Mouse (Mus musculus) ovary, adult 18-20 months (tissue): ENCODE measurements around the gene Olfr1039.
"Not testable (repeated sequence)": the region's sequence is repeated elsewhere in the genome, so short reads cannot be mapped to it uniquely, and the experiment has no call there.

Source experiments
- DNase-seq: peaks from one replicate; pipeline ENCODE4 v3.0.0; 2022; ENCODE audit warnings: low spot score, mixed read lengths

Gene Olfr1039

GRCm38 (mm10) chr2:86135828-86136227, at the start of gene Olfr1039:
TSS of gene Olfr1039 (minus strand) at chr2:86135928.
- DNase-seq = no peak

- DNase-seq = no peak
These were observed 44.2 kb upstream of the Olfr1039 start for GRCm38 (mm10) chr2:86179950-86180349.

DNA sequence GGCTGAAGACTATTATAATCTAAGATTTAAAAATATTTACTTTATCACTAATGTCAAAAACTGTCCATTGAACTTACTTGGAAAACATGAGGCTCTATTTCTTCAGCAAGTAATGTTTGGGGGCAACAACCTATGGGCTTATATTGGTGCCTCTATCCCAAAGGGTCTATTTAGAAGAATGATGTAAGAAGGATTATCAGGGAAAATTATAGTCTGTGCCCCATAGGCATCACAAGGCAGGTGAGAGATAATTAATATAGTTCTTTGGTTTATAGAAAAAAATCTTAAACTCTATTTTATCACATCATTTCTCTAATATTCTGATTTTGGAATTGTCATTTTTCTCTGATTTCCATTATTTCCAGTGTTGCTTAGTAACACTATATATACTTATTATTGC, 42.0 kb upstream of the Olfr1039 start, which contains the start of gene Olfr1044:
Gene Olfr1044, minus strand, starts transcription at position 101 of the 400 bp plus-strand sequence.
- DNase-seq = no peak

DNA sequence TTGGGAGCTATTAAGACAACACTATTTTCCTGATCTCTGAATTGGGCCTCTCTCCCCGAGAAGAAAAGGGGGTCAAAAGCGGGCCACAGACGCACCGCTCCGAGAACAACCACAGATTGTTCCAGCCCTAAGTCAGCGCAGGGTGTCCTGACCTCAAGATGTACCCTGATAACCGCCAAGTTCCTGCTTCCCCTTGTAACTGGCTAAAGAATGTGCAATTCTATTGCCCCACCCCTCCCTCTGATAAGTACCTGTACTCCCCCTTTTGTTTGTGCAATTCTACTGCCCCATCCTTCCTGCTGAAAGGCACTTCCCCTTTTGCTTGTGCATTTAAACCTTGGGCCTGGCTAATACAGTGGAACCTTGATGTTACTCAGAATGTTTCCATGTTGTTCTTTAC, 39.7 kb upstream of the Olfr1039 start:
- not testable (repeated sequence) for DNase-seq

DNA sequence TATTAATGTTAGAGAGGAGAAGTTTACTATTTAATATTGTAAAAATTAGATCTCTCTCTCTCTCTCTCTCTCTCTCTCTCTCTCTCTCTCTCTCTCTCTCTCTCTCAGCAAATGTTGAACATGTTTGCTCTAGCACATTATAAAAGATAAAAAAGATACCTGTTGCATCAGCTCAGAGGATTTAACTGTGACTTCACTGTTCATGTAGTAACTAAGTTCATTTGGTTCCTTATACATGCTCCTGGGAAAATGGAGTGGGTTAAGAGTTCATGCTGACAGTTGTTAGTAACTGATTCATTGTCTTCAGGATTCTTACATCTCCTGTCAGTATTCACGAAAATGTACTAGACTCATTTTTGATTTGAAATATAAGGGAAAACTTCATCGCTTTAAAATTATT, 31.7 kb upstream of the Olfr1039 start, which contains the start of gene Olfr1043:
Gene Olfr1043, minus strand, starts transcription at position 101 of the 400 bp plus-strand sequence.
- DNase-seq = no peak

GRCm38 (mm10) chr2:86161738-86162137, 26.0 kb upstream of the Olfr1039 start, which contains the start of gene Olfr1042:
TSS of gene Olfr1042 (minus strand) at chr2:86161838.
- DNase-seq = no peak

DNA sequence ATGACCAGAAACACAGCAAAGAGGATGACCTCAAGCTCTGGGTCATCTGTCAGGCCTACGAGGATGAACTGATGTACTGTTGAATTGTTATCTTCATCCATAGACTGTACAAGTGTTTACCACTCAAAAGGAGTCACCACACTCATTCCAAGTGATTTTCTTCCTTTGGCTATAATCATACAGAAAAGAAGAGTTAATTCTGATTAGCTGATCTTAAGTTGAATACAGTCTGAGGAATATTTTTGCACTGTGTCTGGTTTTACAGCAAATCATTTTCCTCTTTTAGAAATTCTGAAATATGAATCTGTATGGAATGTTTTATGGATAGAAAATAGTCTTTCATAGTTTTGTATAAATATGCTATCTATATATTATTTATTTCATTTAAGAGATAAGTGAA, 10.9 kb upstream of the Olfr1039 start, which contains the start of gene Olfr1040:
Gene Olfr1040, minus strand, starts transcription at position 101 of the 400 bp plus-strand sequence.
- no peak for DNase-seq

DNA sequence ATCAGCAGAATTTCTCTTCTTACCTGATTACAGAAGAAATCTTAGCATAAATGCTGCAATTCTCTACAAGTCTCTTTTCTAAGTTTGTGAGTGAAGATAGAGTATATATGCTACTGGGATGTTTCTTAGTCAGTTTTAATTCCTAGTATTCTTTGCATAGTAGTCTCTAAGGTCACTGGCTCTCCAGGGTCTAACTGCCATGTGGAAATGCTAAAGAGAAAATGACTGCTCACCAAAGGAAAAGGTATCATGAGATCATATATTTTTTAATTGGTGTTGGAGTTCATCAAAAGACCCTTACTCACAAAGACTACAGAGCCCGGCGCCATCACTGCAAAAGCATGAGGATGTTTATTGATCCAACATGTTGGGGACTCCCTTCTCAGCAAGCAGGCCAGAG, 48.4 kb downstream of the Olfr1039 start, which contains the start of gene Olfr1037:
Gene Olfr1037, minus strand, starts transcription at position 101 of the 400 bp plus-strand sequence.
- no peak for DNase-seq

DNA sequence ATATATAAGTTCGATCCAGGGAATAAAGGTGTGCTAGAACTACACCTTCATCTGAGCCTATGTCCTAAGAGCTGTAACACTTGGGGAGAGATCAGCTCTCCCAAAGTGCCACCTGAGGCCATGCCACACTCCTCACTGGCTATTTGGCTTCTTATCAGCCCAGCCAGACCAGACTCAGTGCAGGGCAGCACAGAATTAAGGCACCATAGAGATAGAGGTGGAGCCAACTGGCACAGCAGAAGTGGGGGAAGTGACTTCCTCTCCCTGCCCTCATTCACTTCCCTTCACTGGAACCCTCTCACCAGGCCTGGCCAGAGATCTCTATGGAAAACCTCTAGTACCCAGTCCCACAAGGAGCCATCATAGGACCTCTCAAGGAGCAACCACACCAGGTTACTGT, 55.2 kb downstream of the Olfr1039 start:
- DNase-seq = not testable (repeated sequence)
